Mouse (Mus musculus): ENCODE results near the gene Dennd2a. TPM values are rescaled to one million over a fixed set of nuclear protein-coding genes. Genes with fewer than 3 reads are reported as not detected.

Dennd2a gene
- polyA plus RNA-seq, 1 experiment: 44.3 TPM

DNA sequence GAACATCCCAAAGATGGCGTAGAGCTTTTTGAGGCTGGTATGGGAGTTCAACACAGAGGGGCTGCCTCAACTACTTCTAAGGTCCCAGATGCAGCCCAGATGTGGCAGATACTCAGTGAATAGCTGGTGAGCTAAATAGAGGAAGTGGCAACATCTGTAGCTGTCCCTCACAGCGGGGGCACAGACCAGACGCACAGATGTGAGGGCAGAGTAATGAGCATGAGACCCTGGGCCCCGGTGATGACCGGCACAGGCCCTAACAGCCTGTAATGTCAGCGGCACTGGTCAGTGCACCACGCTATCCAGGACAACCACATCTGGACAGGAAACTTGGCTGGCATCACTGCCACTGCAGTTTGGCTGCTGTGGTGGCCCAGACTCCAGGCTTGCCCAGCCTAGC is 54.2 kb downstream of the Dennd2a start:
- no peak for TF ChIP-seq POLR2A (IDR thresholded peaks at IDR 0.05; ENCODE audit: borderline replicate concordance, extremely low read depth, insufficient read depth, insufficient read length, poor library complexity, severe bottlenecking)
- no peak for TF ChIP-seq CTCF (IDR thresholded peaks at IDR 0.05; ENCODE audit: borderline replicate concordance, extremely low read depth, insufficient read depth, insufficient read length)

DNA sequence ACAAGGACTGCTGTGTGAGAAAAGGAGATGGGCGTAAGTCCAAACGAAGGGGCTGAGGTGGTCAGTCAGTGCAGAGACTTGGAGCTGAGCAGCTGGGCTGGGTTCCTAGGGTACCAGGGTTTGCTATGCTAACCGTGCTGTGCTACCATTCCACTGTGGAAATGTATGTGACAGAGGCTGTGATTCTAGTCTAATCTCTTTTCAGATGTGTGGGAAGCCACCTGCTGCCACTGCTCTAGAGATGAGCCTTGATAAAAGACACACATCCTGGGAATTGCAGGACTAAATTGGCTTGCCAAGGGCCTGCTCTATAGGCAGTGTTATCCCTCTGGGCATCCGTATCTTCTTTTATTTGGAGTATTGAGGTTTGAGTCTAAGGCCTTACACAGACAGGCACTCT is 60.5 kb downstream of the Dennd2a start:
- DNase-seq (ENCODE audit: low read depth): no peak
- no peak for TF ChIP-seq POLR2A (IDR thresholded peaks at IDR 0.05; ENCODE audit: borderline replicate concordance, extremely low read depth, insufficient read depth, insufficient read length, poor library complexity, severe bottlenecking)
- TF ChIP-seq CTCF (IDR thresholded peaks at IDR 0.05; ENCODE audit: borderline replicate concordance, extremely low read depth, insufficient read depth, insufficient read length): no peak

More for the DNA sequence above, 54.2 kb downstream of the Dennd2a start:
- DNase-seq (ENCODE audit: low read depth): no peak

DNA sequence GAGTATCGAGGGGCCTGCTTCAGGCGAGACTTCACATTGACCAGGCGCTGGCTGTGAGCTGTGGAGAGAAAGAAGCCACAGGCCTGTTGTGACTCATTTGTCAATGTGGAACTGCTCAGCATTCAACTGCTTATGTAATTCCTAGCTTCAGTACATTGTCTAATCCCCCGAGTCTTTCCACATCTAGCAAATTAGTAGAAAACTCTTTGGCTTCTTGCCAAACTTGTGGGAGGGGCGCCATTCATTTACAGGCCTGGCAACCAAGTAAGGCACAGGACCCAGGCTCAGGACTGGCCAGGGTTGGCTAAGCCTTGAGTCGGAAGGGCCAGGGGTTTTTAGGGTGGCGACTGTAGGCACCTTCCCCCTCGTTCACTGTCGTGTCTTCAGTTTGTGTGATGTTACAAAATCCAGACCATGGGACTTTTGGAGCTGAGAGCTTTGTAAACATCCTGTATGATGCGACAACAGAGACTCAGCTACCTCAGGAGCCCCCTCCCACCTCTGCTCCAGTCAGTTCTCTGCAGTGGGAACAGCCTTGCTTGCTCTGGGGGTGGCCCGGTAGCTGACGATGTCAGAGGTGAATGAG is 64.4 kb downstream of the Dennd2a start:
- DNase-seq (ENCODE audit: low read depth): peak; percentile 93
- TF ChIP-seq CTCF (IDR thresholded peaks at IDR 0.05; ENCODE audit: borderline replicate concordance, extremely low read depth, insufficient read depth, insufficient read length) (no peak), POLR2A (IDR thresholded peaks at IDR 0.05; ENCODE audit: borderline replicate concordance, extremely low read depth, insufficient read depth, insufficient read length, poor library complexity, severe bottlenecking) (no peak)

DNA sequence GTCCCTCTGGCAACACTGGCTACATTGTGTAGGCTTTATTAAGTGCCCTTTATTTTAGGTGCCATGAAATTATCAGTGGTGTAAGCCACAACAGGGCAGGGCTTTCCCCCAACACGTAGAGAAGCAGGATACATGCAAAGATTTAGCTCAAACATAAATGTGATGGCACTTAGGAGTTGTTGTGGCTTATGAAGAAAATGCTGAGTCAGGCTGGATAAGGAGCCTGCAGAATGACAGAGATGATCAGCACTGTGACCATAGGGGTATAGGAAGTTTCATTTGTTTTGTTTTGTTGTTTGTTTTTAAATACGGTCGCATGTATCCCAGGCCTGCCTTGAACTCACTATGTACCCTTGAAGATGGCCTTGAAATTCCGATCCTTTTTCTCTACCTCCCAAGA is 65.5 kb downstream of the Dennd2a start:
- DNase-seq (ENCODE audit: low read depth): no peak
- no peak for TF ChIP-seq CTCF (IDR thresholded peaks at IDR 0.05; ENCODE audit: borderline replicate concordance, extremely low read depth, insufficient read depth, insufficient read length)
- TF ChIP-seq POLR2A (IDR thresholded peaks at IDR 0.05; ENCODE audit: borderline replicate concordance, extremely low read depth, insufficient read depth, insufficient read length, poor library complexity, severe bottlenecking): no peak

DNA sequence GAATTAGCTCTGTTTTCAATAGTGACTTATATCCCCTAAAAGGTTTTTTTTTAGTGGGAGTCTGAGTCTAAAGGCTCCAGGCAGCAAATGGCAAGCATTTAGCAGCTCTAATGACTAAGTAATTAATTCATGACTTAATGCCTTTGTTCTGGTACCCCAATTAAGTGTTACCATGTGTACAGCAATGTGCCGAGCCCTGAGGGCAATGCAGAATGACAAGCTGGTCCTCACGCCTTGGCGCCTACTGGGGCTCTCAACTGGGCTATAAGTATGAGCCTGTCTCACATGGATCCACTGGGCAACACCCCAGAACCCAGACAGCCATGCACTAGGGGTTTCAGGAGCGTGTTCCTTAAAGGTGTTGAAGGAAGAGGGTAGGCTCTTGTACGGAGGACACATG is 66.5 kb downstream of the Dennd2a start:
- TF ChIP-seq POLR2A (IDR thresholded peaks at IDR 0.05; ENCODE audit: borderline replicate concordance, extremely low read depth, insufficient read depth, insufficient read length, poor library complexity, severe bottlenecking): no peak
- no peak for TF ChIP-seq CTCF (IDR thresholded peaks at IDR 0.05; ENCODE audit: borderline replicate concordance, extremely low read depth, insufficient read depth, insufficient read length)
- peak; percentile 85 for DNase-seq (ENCODE audit: low read depth)

DNA sequence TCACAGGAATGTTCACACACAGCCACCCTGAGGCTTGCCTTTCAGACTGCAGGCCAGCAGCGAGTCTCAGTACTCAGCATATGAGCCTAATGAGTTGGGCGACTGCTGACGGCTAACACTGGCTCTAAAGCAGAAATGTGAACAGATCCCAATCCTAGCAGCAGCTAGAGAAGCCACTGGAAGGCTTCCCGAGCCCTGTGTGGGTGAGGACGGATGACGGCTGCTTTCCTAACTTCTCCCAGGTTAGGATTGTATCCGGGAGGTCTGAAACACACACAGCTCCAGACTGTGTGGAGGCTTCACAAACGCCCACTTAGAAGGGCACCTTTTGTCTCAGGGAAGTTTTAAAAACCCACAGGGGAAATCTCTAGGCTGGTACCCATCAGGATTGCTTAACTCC is 69.4 kb downstream of the Dennd2a start:
- TF ChIP-seq POLR2A (IDR thresholded peaks at IDR 0.05; ENCODE audit: borderline replicate concordance, extremely low read depth, insufficient read depth, insufficient read length, poor library complexity, severe bottlenecking) (no peak), CTCF (IDR thresholded peaks at IDR 0.05; ENCODE audit: borderline replicate concordance, extremely low read depth, insufficient read depth, insufficient read length) (no peak)
- DNase-seq (ENCODE audit: low read depth): no peak

DNA sequence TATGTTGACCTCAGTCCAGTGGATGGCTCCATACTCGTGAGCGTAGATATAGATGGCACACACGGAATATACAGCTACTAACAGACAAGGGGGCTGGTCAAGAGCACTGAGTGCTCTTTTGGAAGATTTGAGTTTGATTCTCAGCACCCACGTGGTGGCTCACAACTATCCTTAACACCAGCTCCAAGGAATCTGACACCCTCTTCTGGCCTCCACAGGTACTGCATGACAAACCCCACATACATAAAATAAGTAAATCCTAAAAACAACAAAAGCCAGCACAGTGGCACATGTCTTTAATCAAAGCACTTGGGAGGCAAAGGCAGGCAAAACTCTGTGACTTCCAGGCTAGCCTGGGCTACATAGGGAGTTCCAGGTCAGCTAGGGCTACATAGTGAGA is 74.0 kb downstream of the Dennd2a start:
- no peak for DNase-seq (ENCODE audit: low read depth)
- TF ChIP-seq POLR2A (IDR thresholded peaks at IDR 0.05; ENCODE audit: borderline replicate concordance, extremely low read depth, insufficient read depth, insufficient read length, poor library complexity, severe bottlenecking) (no peak), CTCF (IDR thresholded peaks at IDR 0.05; ENCODE audit: borderline replicate concordance, extremely low read depth, insufficient read depth, insufficient read length) (peak; percentile 21; the same call in 1 of the 2 replicates)

DNA sequence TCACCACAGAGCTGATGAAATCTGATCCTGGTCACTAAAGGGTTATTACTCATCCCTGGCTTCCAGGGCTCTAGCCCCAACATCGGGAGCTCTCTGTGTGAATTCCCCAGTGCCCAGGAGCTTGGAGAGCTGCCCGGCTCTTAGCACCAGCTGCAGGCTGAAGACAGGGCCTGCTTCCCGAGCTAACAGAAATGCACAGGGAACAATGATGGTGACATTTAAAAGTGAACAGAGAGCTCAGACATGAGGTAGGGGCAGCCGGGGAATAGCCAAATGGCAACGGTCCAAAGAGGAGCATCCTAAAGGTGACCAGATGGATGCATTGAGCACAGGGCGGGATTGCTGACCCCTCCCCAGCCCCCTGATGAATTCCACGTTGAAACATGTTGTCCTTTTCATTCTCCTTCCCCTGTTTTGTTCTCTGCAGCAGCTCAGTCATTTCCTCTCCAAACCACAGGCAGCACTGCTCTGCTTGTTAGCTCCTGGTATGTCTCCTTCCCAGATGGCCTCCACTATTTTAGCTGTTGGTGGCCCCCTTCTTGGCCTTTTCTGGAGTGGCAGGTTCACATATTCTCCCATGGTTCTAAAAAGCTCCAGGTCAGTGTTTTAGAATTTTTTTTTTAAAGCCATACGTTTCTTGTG is 79.0 kb downstream of the Dennd2a start:
- peak; percentile 85 for DNase-seq (ENCODE audit: low read depth)
- TF ChIP-seq CTCF (IDR thresholded peaks at IDR 0.05; ENCODE audit: borderline replicate concordance, extremely low read depth, insufficient read depth, insufficient read length): no peak
- TF ChIP-seq POLR2A (IDR thresholded peaks at IDR 0.05; ENCODE audit: borderline replicate concordance, extremely low read depth, insufficient read depth, insufficient read length, poor library complexity, severe bottlenecking): no peak

DNA sequence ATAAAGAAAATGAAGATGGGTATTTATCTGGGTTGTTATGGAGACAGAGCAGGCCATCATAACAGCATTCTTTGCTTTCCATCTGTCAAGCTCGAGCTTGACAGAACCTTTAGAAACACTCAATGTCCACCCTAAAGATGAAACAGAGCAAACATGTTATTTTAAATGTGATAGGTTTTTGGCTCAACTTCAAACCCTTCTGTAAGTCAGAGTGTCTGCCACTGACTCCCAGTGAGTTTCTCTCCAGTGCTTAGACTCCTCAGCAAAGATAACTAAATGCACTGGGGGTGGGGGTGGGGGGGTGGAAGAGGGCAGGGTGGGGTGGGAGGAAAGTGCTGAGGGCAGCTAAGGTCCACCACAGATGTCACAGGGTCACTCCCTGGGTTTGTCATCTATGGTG is 81.0 kb downstream of the Dennd2a start:
- DNase-seq (ENCODE audit: low read depth): no peak
- TF ChIP-seq POLR2A (IDR thresholded peaks at IDR 0.05; ENCODE audit: borderline replicate concordance, extremely low read depth, insufficient read depth, insufficient read length, poor library complexity, severe bottlenecking): no peak

DNA sequence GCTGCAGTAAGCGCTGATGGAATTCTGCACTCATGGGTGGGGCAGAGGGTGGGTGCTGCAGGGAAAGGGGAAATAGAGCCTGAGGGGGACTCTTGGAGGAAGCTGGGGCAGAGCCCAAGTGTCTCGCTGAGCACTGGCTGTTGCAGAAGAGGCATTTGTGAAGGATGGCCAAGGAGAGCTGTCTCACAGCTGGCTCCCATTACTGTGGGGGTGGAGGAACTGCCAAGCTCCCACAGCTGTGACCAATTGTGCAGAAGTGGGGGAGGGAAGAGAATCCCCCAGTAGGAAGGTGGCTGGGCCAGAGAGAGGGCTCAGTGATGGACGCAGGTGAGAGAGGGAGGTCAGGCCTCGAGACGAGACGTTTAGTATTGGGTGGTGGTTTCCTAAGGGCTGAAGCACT is 83.2 kb downstream of the Dennd2a start:
- peak; percentile 42 for DNase-seq (ENCODE audit: low read depth)
- TF ChIP-seq CTCF (IDR thresholded peaks at IDR 0.05; ENCODE audit: borderline replicate concordance, extremely low read depth, insufficient read depth, insufficient read length) (no peak), POLR2A (IDR thresholded peaks at IDR 0.05; ENCODE audit: borderline replicate concordance, extremely low read depth, insufficient read depth, insufficient read length, poor library complexity, severe bottlenecking) (no peak)

DNA sequence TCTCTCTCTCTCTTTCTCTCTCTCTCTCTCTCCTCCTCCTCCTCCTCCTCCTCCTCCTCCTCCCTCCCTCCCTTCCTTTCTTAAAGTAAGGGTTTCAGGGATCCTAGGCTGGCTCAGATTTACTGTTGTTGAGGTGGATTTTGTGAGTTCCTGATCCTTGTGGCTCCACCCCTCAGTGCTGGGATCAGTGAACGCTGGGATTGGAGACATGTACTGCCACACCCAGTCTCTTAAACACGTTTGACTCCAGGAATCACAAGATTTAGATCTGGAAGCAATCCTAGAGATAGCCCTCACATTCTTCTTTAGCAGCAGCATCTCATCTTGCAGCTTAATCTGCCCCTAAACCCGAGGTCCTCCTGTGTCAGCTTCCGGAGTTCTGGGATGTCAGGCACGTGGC is 84.8 kb downstream of the Dennd2a start:
- no peak for TF ChIP-seq CTCF (IDR thresholded peaks at IDR 0.05; ENCODE audit: borderline replicate concordance, extremely low read depth, insufficient read depth, insufficient read length)
- DNase-seq (ENCODE audit: low read depth): no peak

DNA sequence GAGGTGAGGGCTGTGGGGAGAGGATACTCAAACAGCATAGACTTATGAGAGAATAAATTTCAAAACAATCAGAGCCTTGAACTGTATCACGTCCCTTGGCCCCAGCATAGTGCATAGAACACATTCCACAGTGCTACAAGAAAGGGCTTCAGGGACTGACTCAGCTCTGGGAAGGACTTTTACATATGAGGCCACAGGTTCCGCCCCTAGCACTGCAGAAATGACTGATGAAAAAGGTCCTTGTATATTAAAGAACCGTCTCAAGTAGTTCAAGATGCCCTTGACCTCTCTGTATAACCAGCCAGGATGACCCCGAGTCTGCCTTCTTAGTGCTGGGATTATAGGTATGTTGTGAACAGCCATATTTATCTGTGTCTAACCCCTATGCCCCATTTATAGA is 85.4 kb downstream of the Dennd2a start:
- TF ChIP-seq POLR2A (IDR thresholded peaks at IDR 0.05; ENCODE audit: borderline replicate concordance, extremely low read depth, insufficient read depth, insufficient read length, poor library complexity, severe bottlenecking) (no peak), CTCF (IDR thresholded peaks at IDR 0.05; ENCODE audit: borderline replicate concordance, extremely low read depth, insufficient read depth, insufficient read length) (no peak)
- no peak for DNase-seq (ENCODE audit: low read depth)

All from brain, embryonic 14.5 days (tissue).